Mouse (Mus musculus): ENCODE results near the gene Dock10.

The Dock10 gene

GRCm38 (mm10) chr1:80453971-80454370, 304.4 kb downstream of the Dock10 start:
- no peak for DNase-seq

- no peak for DNase-seq
Observed at GRCm38 (mm10) chr1:80451914-80452549, 306.3 kb downstream of the Dock10 start.

Data from cerebellum, postnatal 25 days (tissue).